Mouse (Mus musculus): ENCODE data around the gene Ehd3.

The Ehd3 gene

GRCm38 (mm10) chr17:73803521-73804184 is at the start of gene Ehd3:
Gene Ehd3 (plus strand): TSS chr17:73804134.
- no peak for DNase-seq

GRCm38 (mm10) chr17:73770964-73771363 is 33.0 kb upstream of the Ehd3 start:
- no peak for DNase-seq

DNA sequence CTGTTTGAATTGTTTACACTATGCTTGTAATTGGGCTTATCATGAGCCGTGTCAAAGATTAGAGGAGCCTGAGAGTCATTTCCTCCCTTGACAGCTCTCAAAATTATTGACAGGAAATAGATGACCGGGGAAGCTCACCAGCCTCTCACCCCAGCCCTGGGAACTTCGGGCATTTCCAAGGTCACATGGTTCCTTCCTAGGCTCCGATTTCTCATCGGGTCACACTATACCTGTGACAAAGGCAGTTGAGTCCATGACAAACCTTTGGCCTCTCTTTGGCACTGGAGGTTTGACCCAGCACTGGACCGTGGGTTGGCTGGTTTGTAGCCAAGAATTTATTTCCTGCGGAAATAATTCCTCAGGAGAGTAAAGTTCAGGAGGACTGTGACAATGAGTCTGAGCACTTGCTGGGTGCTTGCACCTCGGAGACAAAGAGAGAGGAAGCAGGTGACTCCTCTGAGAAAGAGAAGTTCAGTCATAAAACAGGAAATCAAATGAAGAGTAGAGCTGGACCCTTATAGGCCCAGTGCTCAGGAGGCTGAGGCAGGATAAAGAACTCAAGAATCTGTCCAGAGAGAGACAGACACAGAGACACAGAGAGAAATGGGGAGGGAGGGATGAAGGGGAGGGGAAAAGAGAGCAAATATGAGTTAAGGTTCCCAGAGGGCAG is 17.2 kb upstream of the Ehd3 start:
- no peak for DNase-seq

- no peak for DNase-seq
Observed at GRCm38 (mm10) chr17:73790284-73791020, 13.5 kb upstream of the Ehd3 start.

GRCm38 (mm10) chr17:73796789-73797188 is 7.1 kb upstream of the Ehd3 start:
- DNase-seq = no peak

GRCm38 (mm10) chr17:73797706-73798105 is 6.2 kb upstream of the Ehd3 start:
- no peak for DNase-seq

DNA sequence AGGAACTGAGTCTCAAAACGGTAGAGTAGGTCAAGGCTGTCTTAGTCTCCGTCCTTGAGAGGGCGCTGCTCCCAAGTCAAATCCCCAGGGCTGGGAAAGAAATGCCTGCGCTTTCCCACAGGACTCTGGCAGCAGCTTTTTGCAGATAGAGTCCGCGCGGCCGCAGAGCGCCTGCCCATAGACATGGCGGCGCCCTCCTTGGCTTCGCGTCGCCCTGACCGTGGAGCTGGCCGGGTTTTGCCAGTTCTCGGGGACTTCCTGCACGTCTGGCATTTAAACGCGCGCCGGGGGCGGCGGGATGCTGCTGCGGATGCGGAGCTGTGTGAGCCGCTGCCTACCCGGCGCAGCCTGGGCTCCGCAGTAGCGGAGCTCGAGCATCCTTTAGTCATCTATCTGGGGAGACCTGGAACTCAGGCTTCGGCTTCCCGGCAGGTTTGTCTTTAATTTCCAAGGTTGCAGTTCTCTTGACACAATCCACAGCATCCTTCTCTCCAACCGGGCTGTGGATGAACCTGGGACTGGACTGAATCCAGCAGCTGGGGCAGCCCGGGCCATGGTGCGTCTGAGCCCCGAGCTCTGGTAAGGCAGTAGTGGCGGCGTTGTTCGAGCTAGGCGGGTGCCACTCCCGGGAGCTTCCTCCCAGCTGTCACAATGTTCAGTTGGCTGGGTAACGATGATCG is 798 bp downstream of the Ehd3 start:
- DNase-seq = peak; percentile 97

- DNase-seq = no peak
Observed at GRCm38 (mm10) chr17:73806331-73806730, 2.4 kb downstream of the Ehd3 start.

- DNase-seq = no peak
Observed at GRCm38 (mm10) chr17:73807211-73807610, 3.3 kb downstream of the Ehd3 start.

GRCm38 (mm10) chr17:73808431-73808830 is 4.5 kb downstream of the Ehd3 start:
- no peak for DNase-seq

DNA sequence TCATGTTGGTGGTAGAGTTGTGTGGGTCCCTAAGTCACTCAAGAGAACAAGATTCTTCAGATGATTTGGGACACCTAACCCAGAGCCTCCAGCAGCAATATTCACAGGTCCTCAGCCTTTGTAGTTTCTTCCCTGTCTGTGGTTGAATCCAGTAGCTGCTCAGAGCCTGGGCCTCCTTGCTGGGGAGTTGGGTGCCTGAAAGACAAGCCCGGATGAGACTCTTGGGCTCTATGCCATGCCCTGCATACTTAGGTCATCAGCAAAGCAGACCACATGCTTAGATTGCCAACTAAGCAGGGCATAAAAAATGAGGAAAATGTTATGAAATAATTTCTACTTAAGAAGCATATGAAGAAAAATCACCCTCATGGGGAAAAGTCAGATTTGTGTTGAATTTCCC is 6.9 kb downstream of the Ehd3 start:
- DNase-seq = no peak

DNA sequence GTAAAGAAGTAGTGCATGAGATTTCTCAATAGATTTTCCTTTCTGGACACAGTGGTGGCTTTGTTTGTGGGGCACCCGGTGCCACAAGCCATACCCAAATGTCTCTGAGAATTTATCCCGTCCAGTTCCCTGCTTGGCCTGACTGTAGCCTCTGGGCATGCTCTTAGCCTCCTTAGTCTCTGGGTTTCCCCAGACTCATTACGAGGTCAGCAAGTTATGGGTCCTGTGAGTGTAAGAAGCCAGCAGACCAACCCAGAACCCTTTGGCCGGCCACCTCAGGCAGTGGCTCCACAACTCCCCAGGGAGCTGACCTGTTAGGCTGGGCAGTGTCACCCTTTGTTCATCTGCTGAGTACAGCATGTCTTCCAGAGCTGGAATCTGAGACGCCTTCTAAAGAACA is 7.6 kb downstream of the Ehd3 start:
- DNase-seq = no peak

DNA sequence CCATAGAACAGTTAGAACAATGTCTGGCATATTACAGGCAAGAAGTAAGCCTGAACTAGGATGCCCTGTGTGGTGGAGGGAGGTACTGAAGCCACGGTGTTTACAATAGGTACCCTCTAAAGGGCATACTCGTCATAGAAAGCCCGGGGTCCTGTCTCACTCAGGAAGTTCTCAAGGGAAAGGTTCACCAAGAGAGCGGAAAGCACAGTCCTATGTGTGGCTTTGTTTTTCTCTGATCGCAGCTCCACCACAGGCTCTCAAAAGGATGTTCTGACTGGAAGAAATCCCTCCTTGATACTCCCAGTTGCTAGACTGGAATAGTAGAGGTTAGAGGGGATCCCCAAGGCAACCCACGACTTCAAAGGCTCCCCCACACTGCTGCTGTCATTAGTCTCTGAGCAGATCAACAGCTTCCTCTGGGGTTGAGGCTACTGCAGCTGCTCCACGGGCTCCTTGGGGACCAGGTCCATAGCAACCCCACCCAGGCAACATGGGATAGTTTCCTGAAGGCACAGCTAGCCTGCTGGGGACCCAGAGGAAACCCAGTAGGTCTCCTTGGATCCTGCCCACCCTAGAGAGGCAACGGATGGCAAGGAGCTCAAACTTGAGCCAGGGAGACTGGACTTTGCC is 9.2 kb downstream of the Ehd3 start:
- DNase-seq = no peak

GRCm38 (mm10) chr17:73814500-73815190 is 10.7 kb downstream of the Ehd3 start:
- DNase-seq = no peak

GRCm38 (mm10) chr17:73817697-73818380 is 13.9 kb downstream of the Ehd3 start:
- DNase-seq = no peak

GRCm38 (mm10) chr17:73818936-73819335 is 15.0 kb downstream of the Ehd3 start:
- DNase-seq = no peak

DNA sequence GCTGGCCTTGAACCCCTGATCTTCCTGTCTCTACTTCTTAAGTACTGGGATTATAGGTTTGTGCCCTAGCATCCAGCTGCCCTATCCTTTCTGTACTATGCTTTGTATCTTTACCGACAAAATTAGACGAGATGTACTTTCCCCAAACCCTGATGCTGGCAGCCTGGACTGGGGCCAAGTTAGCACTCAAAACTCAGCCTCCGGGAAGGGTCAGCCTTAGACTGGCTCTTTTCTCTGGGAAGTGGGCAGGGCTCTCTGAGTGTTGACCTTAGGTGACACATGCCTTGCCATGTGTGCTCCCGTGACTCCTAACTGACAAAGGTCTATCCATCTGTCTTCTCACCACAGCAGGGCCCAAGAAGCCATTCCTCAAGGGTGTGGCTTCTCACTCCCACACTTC is 16.8 kb downstream of the Ehd3 start:
- no peak for DNase-seq

DNA sequence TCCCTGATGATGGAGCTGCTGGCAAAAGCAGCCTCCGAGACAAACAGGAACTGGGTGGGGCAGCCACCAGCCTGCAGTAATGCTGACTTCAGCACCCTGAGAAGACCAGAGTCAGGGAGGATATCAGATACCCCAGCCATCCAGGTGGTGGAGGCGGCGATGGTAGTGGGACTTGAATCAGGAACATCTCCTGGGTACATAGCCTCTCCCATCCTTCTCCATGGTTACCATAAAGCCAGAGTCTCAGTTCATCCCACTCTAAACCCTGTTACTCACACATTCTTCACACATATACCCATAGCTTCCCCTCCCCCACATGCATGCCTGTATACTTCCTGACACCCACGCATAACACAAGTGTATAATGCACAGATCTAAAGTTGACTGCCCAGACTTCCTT is 18.3 kb downstream of the Ehd3 start:
- peak; percentile 36 for DNase-seq

GRCm38 (mm10) chr17:73823121-73824021 is 19.4 kb downstream of the Ehd3 start:
- DNase-seq = no peak

DNA sequence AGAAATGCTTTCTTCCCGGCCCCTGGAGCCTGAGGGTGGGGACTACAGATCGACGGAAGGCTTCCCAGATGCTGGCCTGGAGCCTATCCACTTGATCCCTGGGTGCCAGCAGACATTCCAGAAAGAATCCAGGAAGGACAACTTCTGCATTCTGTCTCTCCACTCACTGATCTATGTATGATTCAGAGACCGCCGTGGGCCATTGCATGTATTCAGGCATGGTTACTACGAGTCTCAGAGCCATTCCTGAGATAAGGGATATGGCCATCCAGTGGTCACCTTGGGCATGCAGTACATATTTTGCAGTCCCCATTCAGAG is 20.0 kb downstream of the Ehd3 start:
- no peak for DNase-seq

DNA sequence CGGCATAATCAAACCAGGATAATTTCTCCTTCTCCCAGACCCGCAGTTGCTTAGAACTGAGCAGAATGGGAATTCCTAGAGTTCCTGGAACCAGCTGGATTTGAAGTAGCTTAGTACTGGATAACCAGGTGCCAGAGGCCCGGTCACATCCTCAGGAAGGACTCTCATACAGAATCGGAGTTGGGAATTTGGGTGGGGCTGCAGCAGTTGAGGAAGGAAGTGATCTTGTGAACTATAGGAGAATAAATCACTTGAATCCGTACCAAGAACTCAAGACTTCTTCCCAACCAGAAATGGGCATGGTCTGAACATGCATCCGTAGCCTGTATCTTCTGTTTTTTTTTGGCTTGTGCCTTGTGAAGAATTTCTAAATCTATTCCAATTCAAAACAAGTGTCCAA is 22.2 kb downstream of the Ehd3 start:
- DNase-seq = no peak
